Mouse (Mus musculus) C2C12 (cell line): ENCODE measurements around the gene Sap25.

Experiments
- CTCF ChIP-seq: IDR thresholded peaks from one replicate; pipeline ENCODE4 v1.5.1; 2011; ENCODE audit not compliant: control insufficient read depth, insufficient read depth, insufficient read length
- FOSL1 ChIP-seq: IDR thresholded peaks from one replicate; pipeline ENCODE4 v1.8.0; 2011; ENCODE audit warnings: mild to moderate bottlenecking, low read length; ENCODE audit not compliant: poor library complexity, insufficient read depth, severe bottlenecking
- USF1 ChIP-seq: IDR thresholded peaks from one replicate; pipeline ENCODE4 v1.6.1; 2011; ENCODE audit warnings: low read depth, mild to moderate bottlenecking, control low read depth, moderate library complexity

DNA sequence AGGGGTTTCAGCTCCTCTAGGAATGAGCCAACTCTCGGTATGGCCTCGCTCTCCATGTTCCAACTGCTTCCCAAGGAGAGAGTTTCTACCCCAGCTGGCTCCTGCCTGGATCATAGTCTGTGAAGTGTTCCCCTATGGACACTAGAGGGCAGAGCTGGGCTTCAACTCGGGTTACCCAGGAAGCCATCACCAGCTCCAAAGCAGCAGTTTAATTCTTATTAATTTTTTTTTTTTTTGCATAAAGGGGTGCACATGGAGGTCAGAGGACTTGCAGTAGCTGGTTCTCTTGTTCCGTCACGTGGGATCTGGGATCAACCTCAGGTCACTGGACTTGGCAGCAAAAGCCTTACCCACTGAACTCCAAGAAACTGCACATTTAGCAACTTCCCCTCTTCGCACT is 15.8 kb downstream of the Sap25 start:
- TF ChIP-seq CTCF (peak; percentile 26), FOSL1 (no peak), USF1 (no peak)
